Mouse (Mus musculus): ENCODE data around the gene Polm.

DNA sequence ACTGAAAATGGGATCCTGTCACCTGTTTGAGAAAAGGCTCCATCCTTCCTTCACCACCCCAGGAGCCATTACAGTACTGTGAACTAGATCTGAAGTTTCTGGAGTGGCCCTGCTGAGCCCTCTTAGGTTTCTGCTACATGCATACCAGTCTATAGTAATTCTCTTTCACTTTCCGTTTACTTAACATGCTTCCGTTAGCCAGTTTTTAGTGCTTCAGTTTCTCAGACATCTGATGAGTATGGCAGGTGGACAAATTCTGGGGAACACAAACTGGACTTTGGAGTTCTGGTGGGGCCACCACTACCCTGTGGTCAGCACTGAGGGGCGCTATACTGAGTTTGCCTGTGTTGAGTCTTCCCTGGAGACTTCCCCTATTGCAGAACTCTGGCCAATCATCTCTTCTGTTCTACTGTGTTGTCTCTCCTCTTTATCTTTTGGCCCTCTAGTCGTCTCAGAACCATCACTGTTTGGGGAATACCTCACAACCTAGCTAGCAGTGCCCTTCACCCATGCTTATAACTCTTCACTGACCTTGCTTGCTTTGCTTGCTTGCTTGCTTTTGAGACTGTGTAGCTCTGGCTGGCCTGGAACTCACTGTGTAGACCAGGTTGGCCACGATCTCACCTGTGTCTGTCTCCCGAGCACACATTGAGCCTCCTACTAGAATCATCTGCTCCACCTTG is 48.6 kb downstream of the Polm start:
- TF ChIP-seq CTCF (IDR thresholded peaks at IDR 0.05; ENCODE audit: borderline replicate concordance, extremely low read depth, insufficient read depth, insufficient read length) (no peak), POLR2A (IDR thresholded peaks at IDR 0.05; ENCODE audit: borderline replicate concordance, extremely low read depth, insufficient read depth, insufficient read length, poor library complexity, severe bottlenecking) (no peak)

Measured in brain, embryonic 14.5 days (tissue).